Mouse (Mus musculus): ENCODE results near the gene Ndufa9. TPM values are rescaled to one million over a fixed set of nuclear protein-coding genes. Genes with fewer than 3 reads are reported as not detected.

The Ndufa9 gene
- total RNA-seq, 4 experiments from 2014 or later, result 719 to 786 (median 769) TPM

Other genes with a start within 250 kb of the Ndufa9 start
- gene Kcna1, start 202.8 kb downstream of the Ndufa9 start, total RNA-seq (2022), result 1 to 10 TPM; 1.8 to 2.7 (median 2.1) TPM
- gene Kcna6, start 108.5 kb downstream of the Ndufa9 start, total RNA-seq (2022), result 1 to 10 TPM in 2 of 4 experiments, under 1 TPM in 2; 0.72 to 1.2 (median 0.95) TPM
- not detected for gene Akap3, start 4.0 kb upstream of the Ndufa9 start, total RNA-seq (2022)
- not detected for gene Dyrk4, start 72.7 kb upstream of the Ndufa9 start, total RNA-seq (2022)
- 1 to 10 TPM in 1 of 4 experiments, under 1 TPM in 2, not detected in 1; 0.41 to 1.2 (median 0.75) TPM for gene Rad51ap1, start 90.5 kb upstream of the Ndufa9 start, total RNA-seq (2022)
- gene D6Wsu163e, start 90.8 kb upstream of the Ndufa9 start, total RNA-seq (2022), result 10 to 100 TPM in 2 of 4 experiments, 1 to 10 TPM in 2; 8.3 to 15.4 (median 10.5) TPM
- gene Fgf6, start 166.4 kb upstream of the Ndufa9 start, total RNA-seq (2022), result under 1 TPM; 0.31 to 0.68 (median 0.55) TPM
- not detected for gene Fgf23, start 223.8 kb upstream of the Ndufa9 start, total RNA-seq (2022)

All from heart, adult 8-10 months (tissue).